Mouse (Mus musculus) layer of hippocampus, postnatal 25 days (tissue): Measurements from ENCODE around the gene Tcp10b. TPM values are rescaled to one million over a fixed set of nuclear protein-coding genes. Genes with fewer than 3 reads are reported as not detected.

Experiments
- total RNA-seq, 2 experiments: library from RNA; stranded (reverse); gene quantifications; 2 replicates each; pipeline ENCODE4 v1.2.3; 2021

Tcp10b gene
- total RNA-seq, 2 experiments from 2014 or later = 0.20 to 0.82 TPM

Other genes with a start within 250 kb of the Tcp10b start
- 10 to 100 TPM; 49.6 to 62.9 TPM for gene Mas1, start 193.0 kb upstream of the Tcp10b start, total RNA-seq
- gene Mrgprh, start 185.1 kb upstream of the Tcp10b start, total RNA-seq = under 1 TPM in 1 of 2 experiments, not detected in 1; 0.12 TPM
- 1 to 10 TPM; 2.3 to 2.5 TPM for gene Pnldc1, start 150.9 kb upstream of the Tcp10b start, total RNA-seq
- gene Tcp1, start 145.4 kb upstream of the Tcp10b start, total RNA-seq = 100 to 1,000 TPM; 188 to 223 TPM
- 10 to 100 TPM; 58.6 to 66.1 TPM for gene Mrpl18, start 144.8 kb upstream of the Tcp10b start, total RNA-seq
- gene Acat3, start 120.5 kb upstream of the Tcp10b start, total RNA-seq = 1 to 10 TPM; 4.8 to 5.2 TPM
- 10 to 100 TPM; 53.6 to 56.1 TPM for gene Acat2, start 100.4 kb upstream of the Tcp10b start, total RNA-seq
- gene Wtap, start 66.9 kb upstream of the Tcp10b start, total RNA-seq = 10 to 100 TPM; 51.6 to 56.7 TPM
- gene Sod2, start 54.3 kb upstream of the Tcp10b start, total RNA-seq = 100 to 1,000 TPM; 243 to 274 TPM
- not detected for gene Gpr31b, start 8.8 kb upstream of the Tcp10b start, total RNA-seq
- not detected for gene Unc93a, start 70.7 kb downstream of the Tcp10b start, total RNA-seq
- not detected for gene Smok2a, start 160.1 kb downstream of the Tcp10b start, total RNA-seq
- not detected for gene Smok2b, start 169.2 kb downstream of the Tcp10b start, total RNA-seq